Mouse (Mus musculus) heart, adult 2 months (tissue): ENCODE data around the gene Cyp1a2.

Source experiments
- CTCF ChIP-seq: fragments of 200-600 bp; IDR thresholded peaks from 2 replicates; pipeline ENCODE4 v1.8.1; 2022; ENCODE audit warnings: antibody characterized with exemption, mild to moderate bottlenecking, moderate library complexity
- POLR2A ChIP-seq: fragments of 200-500 bp; IDR thresholded peaks from 2 replicates; pipeline ENCODE4 v1.6.1; 2011; ENCODE audit warnings: mild to moderate bottlenecking, low read depth, low read length, control low read depth; ENCODE audit not compliant: insufficient read depth

- TF ChIP-seq CTCF (no peak), POLR2A (no peak)
Observed at GRCm38 (mm10) chr9:57706496-57706895, 23.0 kb upstream of the Cyp1a2 start.
